ENCODE assay signal across 24 mouse cellular contexts in the genomic region with DNA sequence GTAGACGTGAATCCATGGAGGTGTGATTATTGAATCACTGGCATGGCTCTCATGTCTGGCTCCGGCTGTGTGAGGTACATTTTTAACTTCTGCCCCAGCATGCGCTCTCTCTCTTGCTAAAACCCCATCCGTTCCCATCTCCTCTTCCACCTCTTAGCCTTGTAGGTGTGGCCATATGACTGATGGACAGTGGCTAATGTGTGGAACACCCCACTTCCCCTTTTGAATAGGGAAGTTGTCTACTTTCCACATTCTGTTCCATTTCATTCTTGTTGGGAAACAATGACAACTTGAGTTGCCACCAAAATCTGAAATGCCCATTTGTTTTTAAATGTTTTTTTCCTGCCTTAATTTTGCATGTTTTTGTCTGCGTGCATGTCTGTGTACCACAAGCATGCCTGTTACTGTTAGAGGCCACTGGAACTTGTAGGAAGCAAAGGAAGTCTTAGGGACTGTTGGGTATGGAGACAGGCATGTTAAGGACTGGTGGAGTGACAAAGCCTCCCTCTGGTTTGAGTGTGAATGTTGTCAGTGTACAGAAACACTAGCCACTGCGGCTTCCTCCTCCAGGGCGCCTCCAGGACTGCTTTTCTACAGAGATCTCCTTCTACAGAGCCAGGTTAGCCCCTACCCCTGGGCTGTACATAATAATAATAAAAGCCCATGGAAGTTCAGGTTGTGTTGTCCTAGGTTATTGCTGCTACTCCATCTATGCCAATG. TPM values are rescaled to one million over a fixed set of nuclear protein-coding genes. Genes with fewer than 3 reads are reported as not detected.
DNase-seq lines count a peak whose midpoint lies in the region; ATAC-seq and TF ChIP-seq lines count a peak whose summit lies in the region.
"Had no signal": no experiment of that assay in that cellular context is flagged by ENCODE, and none has a peak within 500 bp of the region (broad histone marks: within the 10 kb centered on the region; RNA-seq: fewer than 3 reads in every experiment).

No protein-coding gene starts in this region.

- no peak for TF ChIP-seq POLR2A in lung, adult 2 months (IDR thresholded peaks at IDR 0.05; ENCODE audit: borderline replicate concordance, extremely low read depth, low read depth, low read length)
- TF ChIP-seq POLR2A in bone marrow, adult 2 months (IDR thresholded peaks at IDR 0.05; ENCODE audit: borderline replicate concordance, control insufficient read depth, low read depth, low read length), result no peak

- H3K4me1 ChIP-seq in lung, adult 2 months (ENCODE audit: control insufficient read depth, insufficient read depth, low read length), result no peaks in the 10 kb centered on the region
- H3K4me1 ChIP-seq in bone marrow, adult 2 months (ENCODE audit: control insufficient read depth, insufficient read depth, low read length), result peaks cover 1% of the 10 kb centered on the region; the same call in 1 of the 2 replicates
- H3K4me1 ChIP-seq: embryonic facial prominence, embryonic 15.5 days; forebrain, embryonic 10.5 days; heart, embryonic 13.5 days; neural tube, embryonic 13.5 days had no signal

- DNase-seq in lung, postnatal 36 days, result peak; percentile 50
- no peak for DNase-seq in lung, adult 2 months
- no peak for DNase-seq in gastrocnemius, postnatal 4 days (ENCODE audit: low spot score in 2 of 2)
- no peak for DNase-seq in cerebellum, adult 9-11 months
- DNase-seq: adrenal gland, postnatal 25 days; cerebellum, postnatal 10 days; embryo, embryonic 11 days; gastrocnemius, postnatal 14 days; heart, postnatal 36 days; right cerebral cortex, postnatal 25 days; thymus, adult 18-20 months had no signal

- TF ChIP-seq CTCF in lung, adult 2 months (IDR thresholded peaks at IDR 0.05; ENCODE audit: insufficient read depth, low read length), result no peak
- no peak for TF ChIP-seq CTCF in bone marrow, adult 2 months (IDR thresholded peaks at IDR 0.05; ENCODE audit: control insufficient read depth, insufficient read depth, low read length)

- H3K4me3 ChIP-seq in lung, adult 2 months (replicated peaks; ENCODE audit: extremely low read depth, low read depth, low read length), result no peak overlapping the region
- no peak overlapping the region for H3K4me3 ChIP-seq in bone marrow, adult 2 months (replicated peaks; ENCODE audit: control insufficient read depth, low read depth, low read length)
- no peak overlapping the region for H3K4me3 ChIP-seq in macrophage (ENCODE audit: inconsistent target)
- H3K4me3 ChIP-seq: embryonic facial prominence, embryonic 15.5 days; forebrain, embryonic 10.5 days; heart, embryonic 13.5 days; left cerebral cortex, adult 2 months; neural tube, embryonic 13.5 days had no signal

- no peaks in the 10 kb centered on the region for H3K79me2 ChIP-seq in macrophage (ENCODE audit: inconsistent target)

- peaks cover 1% of the 10 kb centered on the region; the same call in 1 of the 2 replicates for H3K36me3 ChIP-seq in macrophage (ENCODE audit: inconsistent target)

- ATAC-seq in CD4-positive, CD25-positive, alpha-beta regulatory T cell, adult 4 months, result no peak
- ATAC-seq: activated CD4-positive, CD25-positive, alpha-beta regulatory T cell, adult 4 months; hindbrain, embryonic 16.5 days; intestine, postnatal 0 days; Patski had no signal

- WGBS in lung, adult 2 months, result 83% methylated on average over 7 of the region's 7 CpGs
- WGBS in bone marrow, adult 2 months, result 34% methylated on average over 7 of the region's 7 CpGs
- 27% methylated on average over 7 of the region's 7 CpGs for WGBS in macrophage (ENCODE audit: missing documents)

- H3K27ac ChIP-seq in bone marrow, adult 2 months (ENCODE audit: control insufficient read depth, insufficient read depth, low read depth, low read length, poor library complexity), result peak overlapping the region; percentile 79
- peak overlapping the region; percentile 68 for H3K27ac ChIP-seq in macrophage
- H3K27ac ChIP-seq: embryonic facial prominence, embryonic 15.5 days; forebrain, embryonic 10.5 days; heart, embryonic 13.5 days; kidney, postnatal 0 days; left cerebral cortex, adult 2 months; neural tube, embryonic 13.5 days had no signal

RNA-seq across cellular contexts. Expression of gene Noa1, which starts 16.9 kb away (rescaled TPM):
- polyA plus RNA-seq in lung, adult 2 months (2012; rRNA removed), result 8.0 and 9.6 TPM in 2 replicates
- polyA plus RNA-seq in bone marrow, adult 2 months (2011; ENCODE audit: insufficient read depth, insufficient read length, low replicate concordance, missing spikeins), result 6.0 and 16.0 TPM in 2 replicates
- total RNA-seq in macrophage (2018; cell fraction: chromatin; rRNA removed), result 10 to 100 TPM in 6 of 26 experiments, 1 to 10 TPM in 20; 2.4 to 16.2 (median 7.5) TPM
- 10 to 100 TPM in 22 of 26 experiments, 1 to 10 TPM in 4; 8.6 to 15.9 (median 11.5) TPM for total RNA-seq in macrophage (2018; cell fraction: cytosol; rRNA removed)
- total RNA-seq in macrophage (2018; cell fraction: nucleus; rRNA removed), result 10 to 100 TPM in 6 of 26 experiments, 1 to 10 TPM in 20; 3.2 to 13.7 (median 8.3) TPM
- 8.2 to 15.4 TPM (median 8.7 TPM) in 3 replicates for polyA plus RNA-seq in macrophage (2018)
- 10 to 100 TPM; 14.2 to 15.9 TPM for total RNA-seq in gastrocnemius, postnatal 4 days (2021)
- 1 to 10 TPM; 2.2 to 5.7 TPM for polyA plus RNA-seq in CD4-positive, CD25-positive, alpha-beta regulatory T cell, adult 4 months (2017; shearing (Covaris generic))

RNA-seq across cellular contexts. Expression of gene Polr2b, which starts 17.0 kb away (rescaled TPM):
- polyA plus RNA-seq in lung, adult 2 months (2012; rRNA removed), result 18.2 and 18.6 TPM in 2 replicates
- polyA plus RNA-seq in bone marrow, adult 2 months (2011; ENCODE audit: insufficient read depth, insufficient read length, low replicate concordance, missing spikeins), result 21.8 and 37.0 TPM in 2 replicates
- 100 to 1,000 TPM in 1 of 26 experiments, 10 to 100 TPM in 25; 29.5 to 104 (median 65.3) TPM for total RNA-seq in macrophage (2018; cell fraction: chromatin; rRNA removed)
- total RNA-seq in macrophage (2018; cell fraction: cytosol; rRNA removed), result 10 to 100 TPM; 19.5 to 49.7 (median 28.9) TPM
- total RNA-seq in macrophage (2018; cell fraction: nucleus; rRNA removed), result 10 to 100 TPM; 20.9 to 80.6 (median 33.4) TPM
- polyA plus RNA-seq in macrophage (2018), result 27.8 to 77.7 TPM (median 32.7 TPM) in 3 replicates
- 10 to 100 TPM; 31.5 to 35.7 TPM for total RNA-seq in gastrocnemius, postnatal 4 days (2021)
- 10 to 100 TPM; 53.9 to 67.1 TPM for polyA plus RNA-seq in CD4-positive, CD25-positive, alpha-beta regulatory T cell, adult 4 months (2017; shearing (Covaris generic))

RNA-seq across cellular contexts. Expression of gene Rest, which starts 27.7 kb away (rescaled TPM):
- polyA plus RNA-seq in lung, adult 2 months (2012; rRNA removed), result 6.7 and 7.3 TPM in 2 replicates
- polyA plus RNA-seq in bone marrow, adult 2 months (2011; ENCODE audit: insufficient read depth, insufficient read length, low replicate concordance, missing spikeins), result 4.7 and 9.5 TPM in 2 replicates
- 10 to 100 TPM in 24 of 26 experiments, 1 to 10 TPM in 2; 5.1 to 57.0 (median 25.0) TPM for total RNA-seq in macrophage (2018; cell fraction: chromatin; rRNA removed)
- total RNA-seq in macrophage (2018; cell fraction: cytosol; rRNA removed), result 10 to 100 TPM; 21.6 to 48.5 (median 30.4) TPM
- total RNA-seq in macrophage (2018; cell fraction: nucleus; rRNA removed), result 10 to 100 TPM; 14.9 to 77.8 (median 36.6) TPM
- 13.0 to 15.4 TPM (median 13.4 TPM) in 3 replicates for polyA plus RNA-seq in macrophage (2018)
- total RNA-seq in gastrocnemius, postnatal 4 days (2021), result 10 to 100 TPM; 26.3 to 26.4 TPM
- 10 to 100 TPM; 12.7 to 16.2 TPM for polyA plus RNA-seq in CD4-positive, CD25-positive, alpha-beta regulatory T cell, adult 4 months (2017; shearing (Covaris generic))
